Mouse (Mus musculus): ENCODE data around the gene Gm14226. TPM values are rescaled to one million over a fixed set of nuclear protein-coding genes. Genes with fewer than 3 reads are reported as not detected.

Gm14226 gene
- polyA plus RNA-seq, 1 experiment from 2014 or later = 0.22 TPM

GRCm38 (mm10) chr2:155073978-155074765 lies 56.1 kb downstream of the Gm14226 start, which contains the start of gene Ahcy:
TSS of gene Ahcy (minus strand) at chr2:155074497.
- peaks cover 19% of the 10 kb centered on the region for H3K4me1 ChIP-seq (ENCODE audit: control insufficient read depth, insufficient read depth, low read length)
- no peaks in the 10 kb centered on the region for H3K9me3 ChIP-seq (ENCODE audit: control insufficient read depth, low read length)
- H3K4me2 ChIP-seq (ENCODE audit: low read length) = peak within 1 kb of the TSS; percentile 73

GRCm38 (mm10) chr2:155074766-155075330 lies 56.8 kb downstream of the Gm14226 start:
- H3K36me3 ChIP-seq (ENCODE audit: control insufficient read depth, insufficient read depth, low read length) = no peaks in the 10 kb centered on the region
- ATAC-seq (ENCODE audit: low FRiP score, low TSS enrichment) = peak; percentile 9; the same call in 1 of the 2 replicates
- peaks cover 19% of the 10 kb centered on the region for H3K4me1 ChIP-seq (ENCODE audit: control insufficient read depth, insufficient read depth, low read length)
- 24% methylated on average over 12 of the region's 12 CpGs for WGBS
- H3K27me3 ChIP-seq (ENCODE audit: control insufficient read depth, insufficient read depth, low read length) = no peaks in the 10 kb centered on the region
- H3K9ac ChIP-seq (replicated peaks; ENCODE audit: low read length) = peak overlapping the region; percentile 68
- H3K4me3 ChIP-seq (replicated peaks; ENCODE audit: low read depth, low read length) = peak overlapping the region; percentile 58
- H3K4me2 ChIP-seq (ENCODE audit: low read length) = peak overlapping the region; percentile 73
- peak overlapping the region; percentile 81 for H3K27ac ChIP-seq (replicated peaks; ENCODE audit: low read depth, low read length)
- H3K9me3 ChIP-seq (ENCODE audit: control insufficient read depth, low read length) = no peaks in the 10 kb centered on the region
- DNase-seq = no peak

More at GRCm38 (mm10) chr2:155073978-155074765, 56.1 kb downstream of the Gm14226 start, which contains the start of gene Ahcy:
- ATAC-seq (ENCODE audit: low FRiP score, low TSS enrichment) (peak; percentile 95), DNase-seq (peak; percentile 95)
- peak within 1 kb of the TSS; percentile 58 for H3K4me3 ChIP-seq (replicated peaks; ENCODE audit: low read depth, low read length)
- no peaks in the 10 kb centered on the region for H3K27me3 ChIP-seq (ENCODE audit: control insufficient read depth, insufficient read depth, low read length)
- peak within 1 kb of the TSS; percentile 68 for H3K9ac ChIP-seq (replicated peaks; ENCODE audit: low read length)
- under 1% methylated on average over 56 of the region's 56 CpGs for WGBS
- no peaks in the 10 kb centered on the region for H3K36me3 ChIP-seq (ENCODE audit: control insufficient read depth, insufficient read depth, low read length)
- H3K27ac ChIP-seq (replicated peaks; ENCODE audit: low read depth, low read length) = peak within 1 kb of the TSS; percentile 81

GRCm38 (mm10) chr2:155075649-155076048 lies 57.6 kb downstream of the Gm14226 start:
- Histone ChIP-seq H3K9ac (replicated peaks; ENCODE audit: low read length) (no peak overlapping the region), H3K9me3 (ENCODE audit: control insufficient read depth, low read length) (no peaks in the 10 kb centered on the region), H3K27me3 (ENCODE audit: control insufficient read depth, insufficient read depth, low read length) (no peaks in the 10 kb centered on the region), H3K4me3 (replicated peaks; ENCODE audit: low read depth, low read length) (no peak overlapping the region), H3K27ac (replicated peaks; ENCODE audit: low read depth, low read length) (no peak overlapping the region), H3K4me2 (ENCODE audit: low read length) (no peak overlapping the region; the same call in 1 of the 2 replicates), H3K4me1 (ENCODE audit: control insufficient read depth, insufficient read depth, low read length) (peaks cover 19% of the 10 kb centered on the region), H3K36me3 (ENCODE audit: control insufficient read depth, insufficient read depth, low read length) (no peaks in the 10 kb centered on the region)
- WGBS = 88% methylated on average over 6 of the region's 6 CpGs
- ATAC-seq (ENCODE audit: low FRiP score, low TSS enrichment) = no peak
- no peak for DNase-seq

Other genes with a start within 250 kb of the Gm14226 start
- not detected in 2 replicates for gene Gm14214, start 248.2 kb upstream of the Gm14226 start, polyA plus RNA-seq (2014; fragmentation: Nextera tagmentation; extraction: Ambion mirVana)
- 58.3 and 194 TPM in 2 replicates for gene Raly, start 227.2 kb upstream of the Gm14226 start, polyA plus RNA-seq (2014; fragmentation: Nextera tagmentation; extraction: Ambion mirVana)
- gene a, start 226.9 kb upstream of the Gm14226 start, polyA plus RNA-seq (2014; fragmentation: Nextera tagmentation; extraction: Ambion mirVana) = 3.8 TPM in 1 of 2 replicates, not detected in the other
- 78.8 and 80.1 TPM in 2 replicates for gene Eif2s2, start 125.3 kb upstream of the Gm14226 start, polyA plus RNA-seq (2014; fragmentation: Nextera tagmentation; extraction: Ambion mirVana)
- gene Ahcy, start 56.2 kb downstream of the Gm14226 start, polyA plus RNA-seq (2014; fragmentation: Nextera tagmentation; extraction: Ambion mirVana) = 35.9 and 41.8 TPM in 2 replicates
- gene Itch, start 115.2 kb downstream of the Gm14226 start, polyA plus RNA-seq (2014; fragmentation: Nextera tagmentation; extraction: Ambion mirVana) = 31.2 and 42.9 TPM in 2 replicates
- gene Dynlrb1, start 218.3 kb downstream of the Gm14226 start, polyA plus RNA-seq (2014; fragmentation: Nextera tagmentation; extraction: Ambion mirVana) = 698 and 838 TPM in 2 replicates